Mouse (Mus musculus): ENCODE data around the gene Tctn1. TPM values are rescaled to one million over a fixed set of nuclear protein-coding genes. Genes with fewer than 3 reads are reported as not detected.

Gene Tctn1
- polyA plus RNA-seq, 1 experiment from 2014 or later = 6.1 TPM

GRCm38 (mm10) chr5:122206475-122206874 lies 57.8 kb downstream of the Tctn1 start, which contains the start of gene Hvcn1:
Gene Hvcn1 (plus strand): TSS chr5:122206804.
- H3K27me3 ChIP-seq (replicated peaks) = no peaks in the 10 kb centered on the region
- H3K4me1 ChIP-seq = peaks cover 11% of the 10 kb centered on the region
- H3K9me3 ChIP-seq = no peaks in the 10 kb centered on the region
- H3K9ac ChIP-seq = no peak within 1 kb of the TSS
- ATAC-seq (replicated peaks) = no peak
- H3K4me3 ChIP-seq = no peak within 1 kb of the TSS
- 73% methylated on average over 4 of the region's 4 CpGs for WGBS
- no peaks in the 10 kb centered on the region for H3K36me3 ChIP-seq (replicated peaks)
- no peak within 1 kb of the TSS for H3K27ac ChIP-seq
- H3K4me2 ChIP-seq = no peak within 1 kb of the TSS

DNA sequence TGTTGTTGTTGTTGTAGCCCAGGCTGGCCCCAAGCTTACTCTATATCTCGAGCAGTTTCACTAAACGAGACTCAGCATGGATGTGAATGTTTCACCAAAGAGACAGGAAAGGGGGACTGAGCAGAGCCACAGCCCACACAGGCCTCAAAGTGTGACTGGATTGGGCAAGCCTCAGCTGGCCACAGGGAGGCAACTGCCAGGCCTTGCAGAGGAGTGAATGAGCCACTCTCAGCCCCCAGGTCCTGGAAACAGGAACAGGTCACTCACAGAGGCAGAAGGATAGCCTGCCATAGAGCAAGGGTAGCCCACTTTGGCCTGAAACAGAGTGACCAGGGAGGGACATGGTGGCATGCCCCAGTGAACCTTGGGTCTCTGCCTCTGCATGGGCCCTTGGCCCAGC lies 60.1 kb downstream of the Tctn1 start:
- 75% methylated on average over 2 of the region's 2 CpGs for WGBS
- no peak overlapping the region for H3K9ac ChIP-seq

DNA sequence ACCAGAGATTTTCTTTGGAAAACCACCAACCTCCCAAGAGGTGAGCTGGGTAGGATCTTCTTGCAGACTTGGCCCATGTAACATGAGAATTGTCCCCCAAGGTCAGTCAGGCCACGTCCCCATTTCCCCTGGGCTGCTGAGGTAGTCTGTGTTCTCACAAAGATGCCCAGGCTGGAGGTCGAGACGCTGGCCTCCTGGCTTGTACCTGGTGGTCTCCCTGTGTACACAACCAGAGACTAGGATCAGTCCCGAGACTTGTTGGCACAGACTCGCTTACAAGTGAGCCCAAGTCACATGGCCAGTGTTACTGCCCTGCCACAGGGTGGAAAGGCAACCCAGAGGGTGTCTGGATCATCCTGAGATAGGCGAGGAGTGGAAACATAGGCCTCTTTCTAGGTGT lies 62.4 kb downstream of the Tctn1 start:
- Histone ChIP-seq H3K4me3 (no peak overlapping the region), H3K27me3 (replicated peaks) (no peaks in the 10 kb centered on the region), H3K27ac (no peak overlapping the region), H3K36me3 (replicated peaks) (no peaks in the 10 kb centered on the region), H3K4me1 (no peaks in the 10 kb centered on the region), H3K9me3 (no peaks in the 10 kb centered on the region), H3K4me2 (no peak overlapping the region), H3K9ac (no peak overlapping the region)
- WGBS = 86% methylated on average over 6 of the region's 6 CpGs
- ATAC-seq (replicated peaks) = no peak

More for the DNA sequence above, 60.1 kb downstream of the Tctn1 start:
- no peaks in the 10 kb centered on the region for H3K4me1 ChIP-seq
- no peak for ATAC-seq (replicated peaks)
- no peak overlapping the region for H3K4me3 ChIP-seq
- no peaks in the 10 kb centered on the region for H3K9me3 ChIP-seq
- no peak overlapping the region for H3K4me2 ChIP-seq
- no peaks in the 10 kb centered on the region for H3K27me3 ChIP-seq (replicated peaks)
- no peak overlapping the region for H3K27ac ChIP-seq
- no peaks in the 10 kb centered on the region for H3K36me3 ChIP-seq (replicated peaks)

- Histone ChIP-seq H3K4me1 (no peaks in the 10 kb centered on the region), H3K27ac (no peak overlapping the region), H3K4me2 (no peak overlapping the region), H3K27me3 (replicated peaks) (no peaks in the 10 kb centered on the region), H3K9ac (no peak overlapping the region), H3K36me3 (replicated peaks) (no peaks in the 10 kb centered on the region), H3K9me3 (no peaks in the 10 kb centered on the region), H3K4me3 (no peak overlapping the region)
- ATAC-seq (replicated peaks) = no peak
- 92% methylated on average over 4 of the region's 4 CpGs for WGBS
Measured at GRCm38 (mm10) chr5:122200872-122201271, 63.4 kb downstream of the Tctn1 start.

GRCm38 (mm10) chr5:122192347-122192746 lies 71.9 kb downstream of the Tctn1 start:
- Histone ChIP-seq H3K27me3 (replicated peaks) (no peaks in the 10 kb centered on the region), H3K4me1 (no peaks in the 10 kb centered on the region), H3K27ac (no peak overlapping the region), H3K9ac (no peak overlapping the region), H3K9me3 (no peaks in the 10 kb centered on the region), H3K4me3 (no peak overlapping the region), H3K36me3 (replicated peaks) (no peaks in the 10 kb centered on the region), H3K4me2 (no peak overlapping the region)
- 73% methylated on average over 3 of the region's 4 CpGs for WGBS
- no peak for ATAC-seq (replicated peaks)

DNA sequence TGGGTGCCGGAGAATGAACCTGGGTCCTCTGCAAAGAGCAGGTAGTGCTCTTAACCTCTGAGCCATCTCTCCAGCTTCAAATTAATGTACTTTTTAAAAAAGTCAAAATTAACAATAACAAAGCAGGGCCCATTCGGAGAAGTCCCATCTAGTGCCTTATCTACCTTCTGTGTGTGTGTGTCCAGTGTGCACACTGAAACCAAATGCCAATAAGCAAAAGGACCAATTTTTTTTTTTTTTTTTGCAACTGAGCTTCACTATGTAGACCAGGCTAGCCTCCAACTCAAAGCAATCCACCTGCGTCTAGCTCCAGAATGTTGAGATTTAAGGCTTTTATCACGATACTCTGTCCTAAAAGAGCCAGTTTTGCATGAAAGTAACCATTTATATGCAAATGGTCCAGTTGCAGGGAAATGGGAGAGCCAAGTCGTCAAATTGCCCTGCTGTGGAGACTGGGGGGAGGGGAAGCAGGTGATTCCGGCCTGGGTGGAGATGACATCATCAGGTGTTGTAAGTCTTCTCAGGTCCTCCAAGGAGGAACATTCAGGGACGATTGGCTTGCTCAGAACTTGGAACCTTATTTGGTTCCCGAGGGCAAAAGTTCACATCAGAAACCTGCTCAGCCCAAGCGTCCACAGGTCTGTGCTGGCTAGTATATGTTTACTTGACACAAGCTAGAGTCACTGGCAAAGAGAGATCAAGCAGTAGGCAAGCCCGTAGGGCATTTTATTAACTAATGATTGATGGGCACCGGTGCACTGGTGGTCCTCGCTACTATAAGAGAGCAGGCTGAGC lies 72.8 kb downstream of the Tctn1 start:
- Histone ChIP-seq H3K4me1 (no peaks in the 10 kb centered on the region), H3K4me3 (no peak overlapping the region), H3K27me3 (replicated peaks) (no peaks in the 10 kb centered on the region), H3K36me3 (replicated peaks) (no peaks in the 10 kb centered on the region), H3K9me3 (no peaks in the 10 kb centered on the region), H3K27ac (no peak overlapping the region), H3K9ac (no peak overlapping the region), H3K4me2 (no peak overlapping the region)
- no peak for ATAC-seq (replicated peaks)
- WGBS = 76% methylated on average over 12 of the region's 12 CpGs

- Histone ChIP-seq H3K27ac (no peak overlapping the region), H3K27me3 (replicated peaks) (no peaks in the 10 kb centered on the region), H3K4me3 (no peak overlapping the region), H3K36me3 (replicated peaks) (no peaks in the 10 kb centered on the region), H3K4me1 (no peaks in the 10 kb centered on the region), H3K9ac (no peak overlapping the region), H3K4me2 (no peak overlapping the region), H3K9me3 (no peaks in the 10 kb centered on the region)
- ATAC-seq (replicated peaks) = no peak
- WGBS = 47% methylated on average over 7 of the region's 7 CpGs
Measured at GRCm38 (mm10) chr5:122190465-122190864, 73.8 kb downstream of the Tctn1 start.

DNA sequence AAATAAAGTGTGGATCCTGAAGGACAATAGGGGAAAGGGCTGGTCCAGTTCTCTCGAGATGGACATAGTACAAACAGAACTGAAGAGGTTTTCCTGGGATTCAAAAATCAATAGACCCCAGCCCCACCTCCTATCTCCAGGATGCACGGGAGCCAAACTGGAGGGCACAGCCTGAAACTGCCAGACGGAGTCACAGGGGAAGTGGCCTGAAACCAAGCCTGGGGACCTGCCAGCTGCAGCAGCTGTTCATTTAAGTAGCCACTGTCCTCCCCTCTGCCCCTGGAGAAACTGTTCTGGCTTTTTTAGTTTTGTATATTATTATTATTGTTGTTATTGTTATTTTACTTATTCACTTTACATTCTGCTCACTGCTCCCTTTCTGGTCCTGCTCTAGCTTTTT lies 75.1 kb downstream of the Tctn1 start:
- H3K27ac ChIP-seq = no peak overlapping the region
- no peak overlapping the region for H3K4me3 ChIP-seq
- no peaks in the 10 kb centered on the region for H3K9me3 ChIP-seq
- 48% methylated on average over 3 of the region's 3 CpGs for WGBS
- no peak overlapping the region for H3K9ac ChIP-seq
- ATAC-seq (replicated peaks) = no peak
- no peaks in the 10 kb centered on the region for H3K36me3 ChIP-seq (replicated peaks)
- H3K27me3 ChIP-seq (replicated peaks) = no peaks in the 10 kb centered on the region
- H3K4me2 ChIP-seq = no peak overlapping the region
- H3K4me1 ChIP-seq = no peaks in the 10 kb centered on the region

Other genes starting within 250 kb of the Tctn1 start
- gene Cux2, start 214.4 kb downstream of the Tctn1 start, polyA plus RNA-seq (2015; fragmentation: Nextera tagmentation; extraction: Ambion mirVana) = 24.7 and 27.3 TPM in 2 replicates
- 0.71 and 6.6 TPM in 2 replicates for gene Myl2, start 163.5 kb downstream of the Tctn1 start, polyA plus RNA-seq (2015; fragmentation: Nextera tagmentation; extraction: Ambion mirVana)
- 0.29 TPM in 1 of 2 replicates, not detected in the other for gene Ccdc63, start 123.6 kb downstream of the Tctn1 start, polyA plus RNA-seq (2015; fragmentation: Nextera tagmentation; extraction: Ambion mirVana)
- gene Ppp1cc, start 106.2 kb downstream of the Tctn1 start, polyA plus RNA-seq (2015; fragmentation: Nextera tagmentation; extraction: Ambion mirVana) = 216 and 237 TPM in 2 replicates
- gene Hvcn1, start 57.7 kb downstream of the Tctn1 start, polyA plus RNA-seq (2015; fragmentation: Nextera tagmentation; extraction: Ambion mirVana) = 1.5 and 1.9 TPM in 2 replicates
- gene Pptc7, start 19.9 kb upstream of the Tctn1 start, polyA plus RNA-seq (2015; fragmentation: Nextera tagmentation; extraction: Ambion mirVana) = 7.6 and 8.4 TPM in 2 replicates
- gene Rad9b, start 89.8 kb upstream of the Tctn1 start, polyA plus RNA-seq (2015; fragmentation: Nextera tagmentation; extraction: Ambion mirVana) = 27.0 and 28.3 TPM in 2 replicates
- 268 and 286 TPM in 2 replicates for gene Vps29, start 89.9 kb upstream of the Tctn1 start, polyA plus RNA-seq (2015; fragmentation: Nextera tagmentation; extraction: Ambion mirVana)
- gene Gpn3, start 107.4 kb upstream of the Tctn1 start, polyA plus RNA-seq (2015; fragmentation: Nextera tagmentation; extraction: Ambion mirVana) = 42.9 and 47.7 TPM in 2 replicates
- 149 and 162 TPM in 2 replicates for gene Fam216a, start 107.9 kb upstream of the Tctn1 start, polyA plus RNA-seq (2015; fragmentation: Nextera tagmentation; extraction: Ambion mirVana)
- gene Arpc3, start 127.4 kb upstream of the Tctn1 start, polyA plus RNA-seq (2015; fragmentation: Nextera tagmentation; extraction: Ambion mirVana) = 146 and 148 TPM in 2 replicates
- gene Anapc7, start 157.2 kb upstream of the Tctn1 start, polyA plus RNA-seq (2015; fragmentation: Nextera tagmentation; extraction: Ambion mirVana) = 51.2 and 54.5 TPM in 2 replicates
- gene Atp2a2, start 237.8 kb upstream of the Tctn1 start, polyA plus RNA-seq (2015; fragmentation: Nextera tagmentation; extraction: Ambion mirVana) = 46.3 and 47.7 TPM in 2 replicates

Measured in midbrain, embryonic 15.5 days (tissue).